Mouse (Mus musculus) heart, adult 18-20 months (tissue): ENCODE data around the gene Ankrd33. TPM values are rescaled to one million over a fixed set of nuclear protein-coding genes. Genes with fewer than 3 reads are reported as not detected.
"Not testable (repeated sequence)": the region's sequence is repeated elsewhere in the genome, so short reads cannot be mapped to it uniquely, and the experiment has no call there.

Source experiments
- DNase-seq, 2 experiments: peaks; one replicate each; pipeline ENCODE4 v3.0.0; 2021 to 2022; ENCODE audit warnings: mixed read lengths in 1 of 2
- total RNA-seq, 2 experiments: library from RNA; stranded (reverse); gene quantifications; 2 replicates each; pipeline ENCODE4 v1.2.3; 2021

Gene Ankrd33
- total RNA-seq, 2 experiments from 2014 or later: not detected

DNA sequence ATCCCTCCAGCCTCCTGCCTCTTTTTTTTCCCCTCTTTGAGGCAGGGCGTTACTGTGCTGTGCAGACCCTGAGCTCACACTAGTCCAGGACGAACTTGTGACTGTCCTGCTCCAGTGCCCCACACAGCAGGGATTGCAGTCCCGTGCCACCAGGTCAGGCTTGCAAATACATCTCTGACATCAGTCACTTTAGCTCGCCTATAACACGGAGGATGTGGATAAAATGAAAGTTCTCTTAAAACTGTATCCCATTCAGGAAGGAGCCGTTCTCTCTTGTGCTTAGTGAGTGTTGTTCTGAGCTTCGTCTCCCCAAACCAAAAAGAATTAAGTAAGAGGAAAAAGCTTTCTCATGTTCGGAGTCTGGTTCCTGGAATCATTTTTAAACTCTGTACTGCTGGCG lies 29.1 kb upstream of the Ankrd33 start:
- no peak for DNase-seq

DNA sequence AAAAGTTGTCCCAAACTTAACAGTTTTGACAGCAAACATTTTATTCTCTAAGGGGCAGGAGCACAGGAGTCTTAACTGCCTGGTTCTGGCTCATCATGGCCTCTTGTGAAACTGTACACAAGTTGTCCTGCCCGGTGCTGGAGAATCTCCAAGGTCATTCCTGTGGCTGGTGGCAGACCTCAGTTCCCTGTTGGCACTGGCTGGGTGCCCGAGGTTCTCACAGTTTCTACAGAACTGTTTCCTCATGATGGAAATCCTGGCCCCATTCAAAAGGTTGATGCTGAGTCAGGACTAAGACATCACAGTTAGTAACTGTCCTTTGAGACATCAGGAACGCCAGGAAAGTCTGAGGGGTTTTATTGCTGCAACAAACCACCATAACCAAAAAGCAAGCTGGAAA lies 28.6 kb upstream of the Ankrd33 start:
- DNase-seq: no peak

- DNase-seq: no peak
Measured at GRCm38 (mm10) chr15:101088291-101088690, 27.3 kb upstream of the Ankrd33 start.

DNA sequence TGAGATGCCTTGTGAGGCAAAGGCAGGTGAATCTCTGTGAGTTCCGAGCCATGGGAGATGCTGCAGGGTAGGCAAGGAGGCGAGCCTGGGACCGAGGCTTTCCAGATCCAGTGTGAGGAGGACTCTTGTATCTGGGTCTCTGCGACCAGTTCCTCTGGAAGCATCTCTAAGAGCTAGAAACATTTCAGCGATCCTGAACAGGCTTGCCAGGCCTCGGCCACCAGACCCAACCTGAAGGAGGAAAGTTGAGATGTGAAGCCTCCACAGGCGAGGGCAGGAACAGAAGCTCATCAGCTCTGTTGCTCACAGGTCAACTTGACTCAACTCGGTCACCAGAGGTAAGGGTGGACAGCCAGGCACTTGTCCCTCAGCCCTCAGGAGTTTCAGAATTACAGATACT lies 24.0 kb upstream of the Ankrd33 start:
- no peak for DNase-seq

DNA sequence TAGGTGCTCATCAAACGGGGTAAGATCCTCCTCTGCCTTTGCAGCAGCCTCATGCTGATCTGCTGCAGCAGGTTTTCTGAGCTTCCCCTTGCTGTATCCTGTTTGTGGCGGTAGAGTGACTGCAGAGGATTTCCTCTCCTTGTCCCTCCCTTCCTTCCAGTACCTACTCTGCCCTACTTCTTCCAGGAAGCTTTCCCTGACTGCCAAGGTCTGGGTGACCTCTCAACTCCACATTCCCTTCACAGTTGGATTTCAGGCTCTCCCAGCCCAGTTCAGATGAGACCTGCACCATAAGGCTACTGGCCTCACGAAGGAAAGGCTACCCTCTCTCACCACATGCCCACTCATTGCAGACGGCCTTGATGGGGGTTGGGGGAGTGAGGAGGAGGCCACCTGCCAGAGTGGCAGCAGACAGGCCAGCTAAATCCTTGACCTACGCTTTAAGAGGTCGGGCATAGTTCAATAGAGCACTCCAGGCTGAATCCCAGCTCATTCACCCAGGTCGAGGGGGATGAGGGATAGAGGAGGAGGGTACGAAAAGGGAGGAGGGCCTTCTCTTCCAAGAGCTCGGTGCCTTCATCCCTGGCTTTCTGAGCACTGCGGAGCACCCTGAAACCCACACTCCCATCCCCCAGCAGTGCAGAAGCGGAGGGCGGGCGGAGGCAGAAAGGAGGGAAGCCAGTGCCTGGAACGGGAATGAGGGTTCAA lies 23.3 kb upstream of the Ankrd33 start:
- no peak for DNase-seq

GRCm38 (mm10) chr15:101092829-101093648 lies 22.5 kb upstream of the Ankrd33 start:
- DNase-seq: peak in 1 of 2 experiments; percentile 65

DNA sequence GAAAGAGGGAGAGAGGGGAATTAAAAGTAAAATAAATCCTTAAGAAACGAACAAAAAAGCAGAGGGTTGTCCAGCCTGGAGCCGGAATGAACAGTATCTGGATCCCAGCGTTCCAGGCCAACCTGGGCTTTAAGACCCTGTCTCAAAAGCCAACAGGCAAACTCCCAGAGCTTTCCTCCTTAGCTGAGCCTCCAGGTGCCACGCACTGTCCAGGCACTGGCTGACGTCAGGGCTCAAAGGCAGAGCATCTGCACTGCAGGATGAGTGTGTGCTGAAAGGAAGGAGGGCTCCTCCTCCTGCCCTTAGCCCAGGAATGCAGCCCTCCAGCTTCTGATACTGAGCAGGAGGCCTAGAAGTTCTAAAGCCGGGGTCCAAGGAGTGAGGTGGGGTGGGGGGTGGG lies 21.6 kb upstream of the Ankrd33 start:
- DNase-seq: no peak

DNA sequence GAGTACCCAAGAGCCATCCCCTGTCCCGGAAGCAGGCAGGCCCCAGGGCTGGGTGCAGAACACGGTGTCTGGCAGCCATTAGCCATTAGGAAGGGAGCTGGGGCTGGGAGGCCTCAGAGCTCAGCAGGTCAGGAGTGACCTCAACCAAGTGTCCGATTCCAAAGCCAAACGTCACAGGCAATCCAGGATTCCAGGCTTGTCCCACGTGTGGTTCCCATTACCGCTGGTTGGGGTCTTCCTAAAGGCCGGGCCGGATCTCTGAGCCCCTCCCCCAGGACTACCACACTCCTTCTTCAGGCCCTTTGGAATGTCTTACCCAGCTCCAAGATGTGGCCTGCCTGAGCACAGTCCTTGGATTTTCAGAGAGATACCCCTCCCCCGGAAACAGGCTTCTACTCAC lies 20.6 kb upstream of the Ankrd33 start:
- no peak for DNase-seq

- no peak for DNase-seq
Measured at GRCm38 (mm10) chr15:101095392-101095791, 20.2 kb upstream of the Ankrd33 start.

- no peak for DNase-seq
Measured at GRCm38 (mm10) chr15:101097985-101098651, 17.4 kb upstream of the Ankrd33 start.

DNA sequence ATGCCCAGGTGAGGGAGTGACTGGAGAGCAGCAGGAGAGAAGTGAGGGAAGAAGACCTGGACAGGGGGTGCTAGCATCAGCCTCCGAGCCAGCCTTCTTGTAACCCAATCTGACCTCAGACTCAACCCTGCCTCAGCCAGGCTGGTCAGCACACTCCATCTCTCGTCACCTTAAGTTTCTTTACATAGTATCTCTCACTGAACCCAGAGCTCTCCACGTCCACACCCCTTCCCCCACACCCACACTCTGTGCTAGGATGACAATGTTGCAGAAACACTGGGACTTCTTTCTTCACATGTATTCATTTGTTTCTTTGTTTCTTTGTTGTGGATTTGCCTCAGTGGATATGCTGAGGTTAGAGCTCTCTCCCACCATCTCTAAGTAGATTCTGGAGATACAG lies 14.6 kb upstream of the Ankrd33 start:
- no peak for DNase-seq

- no peak for DNase-seq
Measured at GRCm38 (mm10) chr15:101103605-101104304, 11.8 kb upstream of the Ankrd33 start.

- DNase-seq: peak; percentile 84 to 92
Measured at GRCm38 (mm10) chr15:101105496-101105994, 10.0 kb upstream of the Ankrd33 start.

- DNase-seq: no peak
Measured at GRCm38 (mm10) chr15:101106011-101106410, 9.5 kb upstream of the Ankrd33 start.

DNA sequence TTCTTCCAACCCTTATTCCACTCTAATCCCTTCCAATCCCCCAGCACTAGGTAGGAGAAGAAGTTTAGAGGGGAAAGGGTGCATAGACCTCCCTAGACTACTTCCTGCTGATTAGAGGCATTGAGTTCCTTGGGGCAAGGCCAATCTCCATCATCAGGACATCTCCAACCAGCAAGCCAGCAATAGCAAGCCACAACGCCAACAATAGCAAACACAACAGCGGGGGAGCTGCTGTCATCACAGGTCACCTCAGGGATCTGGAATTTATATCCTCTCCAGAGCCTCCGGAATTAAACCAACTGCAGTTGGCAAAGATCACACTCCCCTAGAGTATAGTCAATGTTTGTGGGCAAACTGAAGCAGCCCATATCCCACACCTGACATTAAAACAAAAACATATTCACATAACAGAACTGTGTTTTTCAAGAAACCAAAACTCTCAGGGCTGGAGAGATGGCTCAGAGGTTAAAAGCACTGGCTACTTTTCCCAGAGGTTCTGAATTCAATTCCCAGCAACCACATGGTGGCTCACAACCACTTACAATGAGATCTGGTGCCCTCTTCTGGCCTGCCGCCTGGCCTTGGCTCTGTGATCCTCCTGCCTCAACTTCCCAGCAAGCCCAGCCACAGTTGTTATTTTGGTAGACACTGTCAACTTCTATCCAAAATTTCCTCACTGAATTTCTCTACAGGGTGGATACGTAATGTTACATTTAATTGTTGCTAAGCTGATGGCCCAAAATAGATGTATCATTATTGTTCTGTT lies 7.5 kb upstream of the Ankrd33 start:
- no peak for DNase-seq

GRCm38 (mm10) chr15:101113176-101113575 lies 2.4 kb upstream of the Ankrd33 start:
- peak; percentile 76 to 89 for DNase-seq

- DNase-seq: not testable (repeated sequence)
Measured at GRCm38 (mm10) chr15:101113778-101114177, 1.8 kb upstream of the Ankrd33 start.

- peak in 1 of 2 experiments; percentile 72 for DNase-seq
Measured at GRCm38 (mm10) chr15:101118399-101119125, 3.0 kb downstream of the Ankrd33 start.

DNA sequence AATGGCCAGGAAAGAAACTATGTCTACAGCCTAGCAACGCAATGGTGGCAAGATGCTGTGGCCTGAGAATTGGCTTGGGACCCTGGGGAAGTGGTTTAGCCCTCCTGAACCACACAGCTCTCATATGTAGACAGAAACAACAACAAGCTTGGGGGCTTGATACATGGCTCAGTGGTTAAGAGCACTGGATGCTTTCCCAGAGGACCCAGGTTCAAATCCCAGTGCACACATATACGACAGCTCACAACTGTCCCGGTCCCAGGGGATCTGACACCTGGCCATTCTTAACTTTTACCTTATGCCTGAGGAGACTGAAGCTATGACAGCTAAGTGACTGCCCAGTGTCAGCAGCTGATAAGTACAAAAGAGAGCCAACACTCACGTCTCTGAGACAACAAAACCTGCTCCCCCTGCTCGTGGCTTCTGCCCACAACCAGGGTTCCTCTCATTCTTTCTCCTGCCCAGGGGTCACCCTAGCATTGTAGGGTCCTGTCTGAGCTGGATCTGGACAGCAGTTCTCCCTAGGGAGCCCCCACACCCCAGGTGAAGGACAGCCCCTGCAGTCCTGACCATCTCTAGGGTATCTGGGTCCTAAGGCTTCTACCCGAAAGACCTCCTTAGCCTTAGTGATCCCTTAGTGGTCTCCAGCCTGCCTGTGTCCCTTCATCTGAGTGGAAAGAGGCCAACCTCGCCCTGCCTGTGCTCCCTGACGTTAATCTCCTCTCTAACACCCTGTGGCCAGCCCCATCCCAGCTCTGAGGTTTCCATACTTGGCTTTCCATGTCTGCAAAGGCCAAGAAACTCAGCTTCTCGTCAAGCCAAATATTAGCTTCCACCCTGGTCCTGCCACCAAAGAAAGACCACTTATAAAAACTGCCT lies 6.1 kb downstream of the Ankrd33 start:
- DNase-seq: no peak

DNA sequence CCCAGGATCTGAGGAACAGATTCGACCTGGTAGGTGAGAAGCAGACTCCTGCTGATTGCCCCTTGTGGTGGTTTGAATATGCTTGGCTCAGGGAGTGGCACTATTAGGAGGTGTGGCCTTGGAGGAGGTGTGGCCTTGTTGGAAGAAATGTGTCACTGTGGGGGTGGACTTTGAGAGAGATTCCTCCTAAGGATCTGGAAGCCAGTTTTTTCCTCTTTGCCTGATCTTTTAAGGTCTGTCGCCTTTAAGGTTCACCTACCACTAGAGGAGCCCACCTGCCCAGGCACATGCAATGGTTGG lies 6.7 kb downstream of the Ankrd33 start:
- DNase-seq: peak; percentile 55 to 61
